Mouse (Mus musculus): ENCODE data around the gene Mef2d. TPM values are rescaled to one million over a fixed set of nuclear protein-coding genes. Genes with fewer than 3 reads are reported as not detected.

The Mef2d gene
- total RNA-seq, 4 experiments from 2014 or later: 190 to 208 (median 194) TPM

DNA sequence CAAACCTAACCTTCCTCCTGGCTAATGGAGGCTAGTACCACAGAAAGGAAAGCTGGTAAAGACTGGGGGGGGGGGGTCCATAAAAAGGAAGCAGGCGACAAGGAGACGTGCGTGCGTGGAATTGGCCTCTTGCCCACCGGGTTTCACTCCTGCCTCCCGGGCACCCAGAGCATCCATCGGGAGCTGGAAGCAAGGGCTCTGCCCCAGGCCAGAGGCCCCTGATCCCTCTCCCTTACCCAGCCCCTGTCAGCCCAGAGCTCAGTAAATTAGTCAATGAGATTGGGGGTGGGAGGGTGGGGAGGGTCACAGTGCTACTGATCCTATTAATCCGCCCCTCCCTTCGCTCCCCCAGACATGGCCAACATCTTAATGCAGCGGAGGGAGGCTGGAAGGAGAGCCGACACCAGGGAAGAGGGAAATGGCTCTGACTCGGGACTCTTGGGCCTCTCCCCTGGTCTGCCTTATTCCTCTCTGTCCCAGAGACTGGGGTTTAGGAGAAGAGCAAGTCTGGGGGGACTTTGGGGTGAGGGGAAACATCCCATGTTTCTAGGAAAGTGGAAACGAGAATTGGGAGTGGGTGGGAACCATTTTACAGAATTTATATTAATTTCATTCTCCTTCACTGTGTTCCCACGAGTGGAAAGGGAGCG, 65.4 kb downstream of the Mef2d start:
- no peak for DNase-seq (ENCODE audit: low spot score in 2 of 2)

DNA sequence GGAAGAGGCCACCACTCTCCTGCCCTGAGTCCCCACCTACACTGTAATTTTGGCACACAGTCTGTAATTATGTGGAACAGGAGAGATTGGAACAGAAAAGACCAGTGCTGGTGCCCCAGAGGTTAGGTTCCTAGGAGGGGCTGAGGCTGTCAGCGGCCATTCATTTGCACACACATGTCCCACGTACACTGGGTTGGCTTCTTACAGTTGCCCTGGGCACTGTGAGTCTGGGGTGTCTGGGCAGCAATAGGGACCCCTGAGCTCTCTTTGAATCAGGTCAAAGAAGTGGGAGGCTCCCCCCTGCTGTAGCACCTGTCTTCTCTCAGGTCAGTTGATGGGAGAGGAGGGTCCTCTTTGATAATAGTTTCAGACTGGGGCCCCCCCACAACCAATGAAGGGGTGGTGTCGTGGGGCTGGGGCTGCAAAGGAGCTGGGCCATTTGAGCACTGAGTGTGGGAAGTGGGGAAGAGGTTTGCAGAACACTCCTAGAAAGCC, 66.1 kb downstream of the Mef2d start:
- DNase-seq (ENCODE audit: low spot score in 2 of 2): no peak

DNA sequence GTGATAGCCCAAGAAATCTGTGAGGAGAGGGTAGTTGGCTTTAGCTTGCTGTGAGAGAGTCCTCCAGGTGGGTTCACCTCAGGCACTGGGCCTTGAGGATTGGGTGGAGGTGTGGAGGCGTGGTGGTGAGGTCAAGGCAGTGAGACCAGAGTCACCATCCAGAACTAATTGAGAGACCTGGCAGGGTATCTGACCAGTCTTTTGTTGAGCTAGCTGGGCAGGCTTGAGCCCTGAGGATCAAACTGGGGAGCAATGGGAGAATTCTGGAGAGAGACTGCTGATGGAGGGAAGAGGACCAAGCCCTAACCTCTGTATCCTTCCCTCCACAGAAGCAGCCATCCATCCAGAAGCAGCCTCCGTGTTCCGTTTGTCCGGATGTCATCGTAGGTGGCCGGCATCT, 67.1 kb downstream of the Mef2d start:
- DNase-seq (ENCODE audit: low spot score in 2 of 2): no peak

- no peak for DNase-seq (ENCODE audit: low spot score in 2 of 2)
Measured at GRCm38 (mm10) chr3:88210121-88210520, 67.9 kb downstream of the Mef2d start.

- DNase-seq (ENCODE audit: low spot score in 2 of 2): no peak
Measured at GRCm38 (mm10) chr3:88210918-88211317, 68.7 kb downstream of the Mef2d start.

DNA sequence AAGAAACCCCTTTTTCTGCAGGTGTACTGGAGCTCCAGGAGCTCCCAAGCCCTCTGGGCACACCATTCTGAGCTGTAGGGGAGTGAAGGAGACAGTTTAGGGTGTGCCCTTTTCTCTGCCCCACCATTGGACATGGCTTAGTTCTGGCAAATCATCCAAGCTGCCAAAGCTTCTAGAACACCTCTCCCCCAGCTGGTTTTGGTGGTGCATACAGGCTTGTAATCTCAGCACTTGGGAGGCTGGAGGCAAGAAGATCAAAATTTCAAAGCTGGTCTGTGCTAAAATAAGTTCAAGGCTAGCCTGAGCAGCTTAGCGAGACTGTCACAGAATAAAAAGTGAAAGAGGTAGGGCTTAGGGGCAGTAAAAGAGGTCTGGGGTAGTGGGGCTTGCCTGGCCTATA, 70.2 kb downstream of the Mef2d start:
- no peak for DNase-seq (ENCODE audit: low spot score in 2 of 2)

DNA sequence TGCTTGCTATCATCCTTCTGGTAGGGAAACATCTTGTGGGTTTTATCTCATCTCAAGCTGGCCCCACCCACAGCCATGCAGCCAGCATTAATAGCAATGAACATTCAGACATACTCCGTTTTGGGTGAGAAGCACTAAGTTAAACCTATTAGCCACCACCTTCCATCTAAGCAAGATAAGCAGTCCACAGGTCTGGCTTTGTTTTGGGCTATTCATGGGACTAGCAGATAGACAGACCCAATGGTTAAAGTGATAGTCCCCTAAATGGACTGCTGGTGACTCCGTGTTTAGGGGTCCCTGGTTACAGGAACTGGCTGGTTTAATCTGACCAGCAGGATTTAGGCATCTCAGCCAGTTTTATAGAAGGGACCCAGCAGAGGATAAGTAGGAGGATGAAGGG, 70.8 kb downstream of the Mef2d start:
- DNase-seq (ENCODE audit: low spot score in 2 of 2): no peak

DNA sequence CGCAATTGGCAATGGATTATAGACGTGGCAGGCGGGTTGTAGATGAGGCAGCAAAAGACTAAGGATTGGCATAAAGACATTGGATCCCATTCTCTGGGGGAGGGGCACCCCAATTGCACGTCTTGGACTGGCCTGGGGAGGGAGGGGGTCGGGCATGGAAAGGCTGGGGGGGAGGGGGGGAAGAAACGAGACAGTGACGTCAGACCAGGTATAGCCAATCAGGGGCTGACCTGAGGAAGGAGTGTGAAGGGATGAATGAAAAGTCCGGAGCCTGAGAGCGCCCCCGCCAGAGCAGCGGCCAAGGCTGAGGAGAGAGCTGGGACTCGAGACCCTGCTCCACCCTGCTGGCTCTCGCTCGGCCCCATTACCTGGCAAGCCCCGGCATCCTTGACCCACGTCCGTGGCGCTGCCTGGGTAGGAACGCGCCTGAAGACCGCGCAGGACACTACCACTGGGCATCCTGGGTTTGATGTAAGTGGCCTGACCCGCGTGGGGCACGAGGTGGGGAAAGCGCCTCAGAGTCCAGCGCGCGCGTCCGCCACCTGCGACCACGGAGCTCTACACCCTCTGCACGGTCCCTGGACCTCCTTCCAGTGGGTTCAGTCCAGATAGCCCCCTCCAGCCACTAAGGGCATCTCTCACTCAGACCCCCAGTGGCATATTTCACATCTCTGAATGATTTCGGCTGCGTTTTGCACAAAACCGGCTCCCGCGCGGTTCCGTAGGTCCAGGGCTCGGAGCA, 72.2 kb downstream of the Mef2d start:
- DNase-seq (ENCODE audit: low spot score in 2 of 2): peak in 1 of 2 experiments; percentile 74

DNA sequence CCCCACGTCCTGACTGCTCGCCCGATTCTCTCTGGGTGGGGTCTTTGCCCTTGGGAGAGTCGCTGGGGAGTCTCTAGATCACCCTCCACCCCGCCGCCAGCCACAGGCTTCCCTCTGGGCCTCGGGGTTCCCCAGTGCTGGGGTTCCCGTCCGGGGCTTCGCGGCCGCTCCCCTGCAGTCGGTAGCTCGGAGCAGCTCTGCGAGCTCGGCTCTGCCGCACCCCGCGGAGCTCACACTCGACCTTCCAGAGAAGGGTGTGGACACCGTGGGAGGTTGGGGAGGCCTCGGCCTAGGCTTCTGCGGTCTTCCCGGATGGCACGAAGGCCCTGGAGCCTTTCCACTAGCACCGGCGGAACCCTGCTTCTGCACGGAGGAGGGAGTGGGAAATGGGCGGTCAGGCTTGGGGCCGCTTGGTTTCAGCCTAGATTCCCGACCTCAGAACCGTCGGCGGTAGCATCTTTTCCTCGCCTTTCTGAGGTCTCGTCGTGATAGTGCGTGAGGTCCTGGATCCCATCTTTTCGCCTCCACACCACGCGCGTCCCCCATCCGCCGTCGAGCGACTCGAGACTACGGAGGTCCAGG, 72.9 kb downstream of the Mef2d start:
- DNase-seq (ENCODE audit: low spot score in 2 of 2): no peak

GRCm38 (mm10) chr3:88215553-88216004, 73.4 kb downstream of the Mef2d start:
- DNase-seq (ENCODE audit: low spot score in 2 of 2): no peak

- DNase-seq (ENCODE audit: low spot score in 2 of 2): no peak
Measured at GRCm38 (mm10) chr3:88216116-88216515, 73.9 kb downstream of the Mef2d start.

DNA sequence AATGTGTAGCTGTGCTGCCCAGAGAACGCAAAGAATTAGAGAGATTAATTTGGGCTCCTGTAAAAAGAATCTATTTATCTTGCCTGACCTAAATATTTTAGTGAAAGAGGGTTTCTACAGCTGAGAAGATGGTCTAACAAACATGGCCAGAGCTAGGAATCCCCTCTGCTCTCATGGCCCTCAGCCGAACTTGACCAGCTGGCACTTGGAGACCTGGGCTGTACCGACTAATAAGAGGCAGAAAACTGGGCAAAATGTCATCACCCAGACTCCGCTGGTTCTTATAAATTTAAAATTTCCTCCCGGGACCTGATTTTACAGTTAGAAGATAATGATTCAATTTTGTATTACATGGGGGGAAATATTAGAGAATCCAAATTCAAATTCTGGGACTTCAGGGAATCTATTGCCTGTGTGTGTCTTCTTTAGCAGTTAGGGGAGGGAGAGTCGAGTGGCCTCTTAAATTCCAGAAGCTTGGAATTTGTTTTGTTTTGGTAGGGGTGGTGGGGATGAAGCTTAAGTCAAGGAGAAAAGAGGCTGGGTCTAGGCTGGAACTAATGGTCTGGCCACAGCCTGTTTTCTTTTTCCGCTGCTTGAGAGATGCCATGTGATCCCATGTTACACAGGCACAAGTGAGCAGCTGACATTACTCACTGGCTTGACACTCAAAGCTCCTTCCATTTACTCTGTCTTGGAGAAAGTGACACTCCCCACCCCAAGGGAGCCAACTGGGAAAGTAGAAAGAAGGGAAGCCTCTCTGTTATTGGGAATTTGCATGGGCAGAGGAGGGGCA, 74.6 kb downstream of the Mef2d start:
- no peak for DNase-seq (ENCODE audit: low spot score in 2 of 2)

DNA sequence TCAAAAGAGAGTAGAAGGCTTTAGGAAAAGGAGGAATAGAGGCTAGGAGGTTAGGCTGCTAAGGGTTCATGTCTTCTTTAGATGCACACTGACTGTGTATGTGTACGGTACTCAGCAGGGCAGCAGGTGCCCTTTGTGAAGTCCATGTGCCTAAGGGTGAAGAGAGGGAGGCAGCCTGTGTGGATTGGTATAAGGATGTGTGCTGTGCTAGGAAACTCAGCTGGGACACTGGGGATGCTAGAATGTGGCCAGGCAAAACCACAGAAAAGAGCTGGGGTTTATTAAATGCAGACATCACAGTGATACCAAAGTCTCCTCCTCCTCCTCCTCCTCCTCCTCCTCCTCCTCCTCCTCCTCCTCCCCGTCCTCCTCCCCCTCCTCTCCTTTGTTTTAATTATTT, 75.5 kb downstream of the Mef2d start:
- DNase-seq (ENCODE audit: low spot score in 2 of 2): no peak

DNA sequence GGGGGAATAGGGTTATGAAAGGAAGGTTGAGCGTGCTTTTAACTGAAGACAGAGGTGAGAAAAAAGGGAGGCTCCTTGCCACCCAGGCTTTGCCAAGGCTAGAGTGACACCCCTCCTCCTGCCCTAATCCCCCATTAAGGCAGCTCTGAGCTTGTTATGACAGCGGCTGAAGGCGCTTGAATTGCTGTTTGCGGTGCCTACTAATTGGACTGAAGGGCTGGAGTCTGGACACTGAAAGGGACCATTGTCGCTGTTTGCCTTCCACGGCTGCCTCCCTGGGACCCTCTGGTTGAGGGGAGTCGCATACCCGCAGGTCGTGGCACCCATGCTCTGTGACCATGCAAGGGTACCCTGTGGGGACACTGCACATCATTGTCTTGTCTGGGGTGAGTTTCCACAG, 77.8 kb downstream of the Mef2d start:
- no peak for DNase-seq (ENCODE audit: low spot score in 2 of 2)

DNA sequence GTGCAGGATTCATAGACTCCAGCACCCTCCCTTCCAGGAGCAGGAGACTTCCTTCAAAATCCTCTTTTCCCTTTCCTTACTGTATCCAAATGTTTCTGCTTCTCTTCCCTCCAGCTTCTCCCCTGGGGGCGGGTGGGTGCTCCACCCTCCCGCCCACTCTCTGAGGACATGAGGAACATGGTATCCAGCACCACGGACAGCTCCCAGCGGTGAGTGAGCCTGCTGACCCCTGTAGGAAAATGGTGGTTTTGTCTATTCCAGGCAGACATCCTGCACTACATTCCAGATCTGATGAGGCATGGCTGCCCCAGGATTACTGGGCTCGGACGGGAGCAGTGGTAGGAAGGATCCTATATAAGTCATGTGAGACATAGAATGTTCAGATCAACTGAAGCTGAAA, 78.7 kb downstream of the Mef2d start:
- DNase-seq (ENCODE audit: low spot score in 2 of 2): no peak

Small RNAs within 50 kb of the gene (microRNA-seq; reads per million reads assigned to microRNA genes)
- gene Gm25641 (0 reads per million in 2 experiments), gene Mir3093 (37.4 to 39.9 reads per million in 2 experiments), gene Mir9-1 (0 reads per million in 2 experiments)

Other genes with a start within 250 kb of the Mef2d start
- 100 to 1,000 TPM; 144 to 158 (median 146) TPM for gene Hdgf, start 236.1 kb upstream of the Mef2d start, total RNA-seq (2022)
- 10 to 100 TPM; 49.9 to 59.6 (median 50.5) TPM for gene Mrpl24, start 222.9 kb upstream of the Mef2d start, total RNA-seq (2022)
- 10 to 100 TPM; 13.8 to 14.5 (median 14.1) TPM for gene Isg20l2, start 212.1 kb upstream of the Mef2d start, total RNA-seq (2022)
- 10 to 100 TPM; 17.4 to 23.4 (median 20.6) TPM for gene Rrnad1, start 211.7 kb upstream of the Mef2d start, total RNA-seq (2022)
- gene Crabp2, start 193.7 kb upstream of the Mef2d start, total RNA-seq (2022): 1 to 10 TPM; 4.9 to 6.5 (median 5.9) TPM
- 1 to 10 TPM; 4.0 to 5.5 (median 5.2) TPM for gene Nes, start 171.3 kb upstream of the Mef2d start, total RNA-seq (2022)
- gene Bcan, start 142.1 kb upstream of the Mef2d start, total RNA-seq (2022): 100 to 1,000 TPM; 230 to 238 (median 233) TPM
- 10 to 100 TPM; 23.0 to 35.7 (median 32.1) TPM for gene Hapln2, start 114.8 kb upstream of the Mef2d start, total RNA-seq (2022)
- gene Gpatch4, start 99.3 kb upstream of the Mef2d start, total RNA-seq (2022): 10 to 100 TPM; 16.7 to 19.5 (median 18.1) TPM
- gene Naxe, start 83.9 kb upstream of the Mef2d start, total RNA-seq (2022): 10 to 100 TPM; 75.8 to 85.5 (median 78.9) TPM
- not detected for gene Ttc24, start 64.1 kb upstream of the Mef2d start, total RNA-seq (2022)
- gene Iqgap3, start 60.4 kb upstream of the Mef2d start, total RNA-seq (2022): 1 to 10 TPM in 1 of 4 experiments, under 1 TPM in 3; 0.28 to 1.2 (median 0.61) TPM
- gene Rhbg, start 112.3 kb downstream of the Mef2d start, total RNA-seq (2022): not detected
- gene Gm38392, start 144.8 kb downstream of the Mef2d start, total RNA-seq (2022): under 1 TPM in 1 of 4 experiments, not detected in 3; 0.61 TPM
- gene Tsacc, start 154.6 kb downstream of the Mef2d start, total RNA-seq (2022): 1 to 10 TPM; 3.1 to 6.6 (median 4.3) TPM
- gene Cct3, start 154.7 kb downstream of the Mef2d start, total RNA-seq (2022): 100 to 1,000 TPM; 166 to 184 (median 173) TPM
- 100 to 1,000 TPM in 2 of 4 experiments, 10 to 100 TPM in 2; 97.4 to 106 (median 100) TPM for gene Glmp, start 182.7 kb downstream of the Mef2d start, total RNA-seq (2022)
- 1 to 10 TPM; 1.4 to 2.8 (median 1.8) TPM for gene Tmem79, start 193.8 kb downstream of the Mef2d start, total RNA-seq (2022)
- gene Smg5, start 193.9 kb downstream of the Mef2d start, total RNA-seq (2022): 10 to 100 TPM; 80.2 to 90.1 (median 83.9) TPM
- 10 to 100 TPM; 14.4 to 16.7 (median 14.8) TPM for gene Paqr6, start 222.2 kb downstream of the Mef2d start, total RNA-seq (2022)
- 1 to 10 TPM in 2 of 4 experiments, under 1 TPM in 2; 0.63 to 2.3 (median 1.3) TPM for gene Bglap3, start 230.4 kb downstream of the Mef2d start, total RNA-seq (2022)
- gene Bglap2, start 236.3 kb downstream of the Mef2d start, total RNA-seq (2022): 1 to 10 TPM in 3 of 4 experiments, not detected in 1; 1.1 to 1.8 (median 1.3) TPM
- gene Bglap, start 242.1 kb downstream of the Mef2d start, total RNA-seq (2022): 1 to 10 TPM in 1 of 4 experiments, not detected in 3; 2.8 TPM